Mouse (Mus musculus) midbrain, embryonic 15.5 days (tissue): ENCODE measurements around the gene Mcf2l. TPM values are rescaled to one million over a fixed set of nuclear protein-coding genes. Genes with fewer than 3 reads are reported as not detected.

Experiments used
- ATAC-seq: fragments of 200-750 bp; cut with Nextera tagmentation; replicated peaks from 2 replicates; pipeline ENCODE4 v1.8.0; 2017; ENCODE audit warnings: moderate TSS enrichment
- H3K27ac ChIP-seq: fragments of 300-500 bp; sonication (generic); 2 replicates; pipeline ENCODE4 v1.5.1; 2015; ENCODE audit warnings: mild to moderate bottlenecking, inconsistent platforms
- H3K27me3 ChIP-seq: fragments of 300-500 bp; sonication (generic); replicated peaks from 2 replicates; pipeline ENCODE4 v1.6.1; 2015; ENCODE audit warnings: inconsistent platforms
- H3K36me3 ChIP-seq: fragments of 300-500 bp; sonication (generic); replicated peaks from 2 replicates; pipeline ENCODE4 v1.6.1; 2015; ENCODE audit warnings: inconsistent platforms
- H3K4me1 ChIP-seq: fragments of 300-500 bp; sonication (generic); 2 replicates; pipeline ENCODE4 v1.6.1; 2015; ENCODE audit warnings: inconsistent platforms
- H3K4me2 ChIP-seq: fragments of 300-500 bp; sonication (generic); 2 replicates; pipeline ENCODE4 v1.6.1; 2015; ENCODE audit warnings: inconsistent platforms, mild to moderate bottlenecking, moderate library complexity
- H3K4me3 ChIP-seq: fragments of 300-500 bp; sonication (generic); 2 replicates; pipeline ENCODE4 v1.5.1; 2015; ENCODE audit warnings: mild to moderate bottlenecking, inconsistent platforms
- H3K9ac ChIP-seq: fragments of 300-500 bp; sonication (generic); 2 replicates; pipeline ENCODE4 v1.6.1; 2015; ENCODE audit warnings: mild to moderate bottlenecking, inconsistent platforms
- H3K9me3 ChIP-seq: fragments of 300-500 bp; sonication (generic); 2 replicates; pipeline ENCODE4 v1.6.1; 2016; ENCODE audit warnings: inconsistent platforms
- WGBS: fragments of 180-500 bp; shearing (Covaris S2); methylation state at CpG from one replicate; pipeline ENCODE4 v1.1.7; 2015; ENCODE audit warnings: mixed read lengths; 5-methylcytosine and 5-hydroxymethylcytosine counted together
- polyA plus RNA-seq: library from polyadenylated mRNA; unstranded; fragments of >200 nt; fragmentation: Nextera tagmentation; extraction: Ambion mirVana; gene quantifications from 2 replicates; pipeline ENCODE4 v1.2.1, GENCODE M21; 2015

The Mcf2l gene
- polyA plus RNA-seq, 1 experiment from 2014 or later, result 189 TPM

DNA sequence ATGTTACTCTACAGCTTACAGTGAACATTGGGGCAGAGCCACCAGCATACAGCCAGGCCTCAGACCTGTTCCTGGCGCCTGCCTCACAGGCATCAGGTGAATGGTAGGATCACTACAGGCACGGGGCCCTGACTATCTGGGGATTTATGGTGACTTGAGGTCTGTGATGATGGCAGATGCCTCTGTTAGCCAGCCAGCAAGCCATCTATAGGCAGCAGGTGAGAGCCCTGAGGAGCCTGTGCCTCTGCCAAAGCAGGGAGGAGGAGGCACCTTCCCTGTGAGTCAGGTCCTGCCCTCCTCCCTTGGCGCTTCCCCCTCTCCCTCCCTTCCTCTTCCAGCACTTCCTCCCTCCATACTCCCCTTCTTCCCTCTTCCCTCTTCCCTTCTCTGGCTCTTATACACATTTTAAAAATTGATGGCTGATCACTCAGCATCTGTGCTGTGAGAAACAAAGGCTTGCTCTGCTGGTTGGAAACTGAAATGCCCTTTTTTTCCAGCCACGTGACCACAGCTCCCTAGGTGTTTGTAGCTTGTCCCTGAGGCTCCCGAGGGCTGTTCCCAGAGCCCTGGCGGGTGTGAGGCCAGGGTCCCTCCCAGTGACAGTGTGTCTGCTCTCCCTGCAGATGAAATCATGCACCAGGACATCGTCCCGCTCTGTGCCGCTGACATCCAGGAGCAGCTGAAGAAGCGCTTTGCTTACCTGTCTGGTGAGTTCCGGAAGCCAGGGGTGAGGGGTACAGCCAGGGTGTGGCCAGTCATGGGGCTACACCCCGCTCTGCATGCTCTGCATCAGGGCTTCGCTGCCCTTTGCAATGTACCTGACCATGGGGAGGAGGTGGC, 89.2 kb downstream of the Mcf2l start:
- peaks cover 23% of the 10 kb centered on the region for H3K36me3 ChIP-seq
- WGBS, result 68% methylated on average over 13 of the region's 13 CpGs
- H3K27ac ChIP-seq, result peak overlapping the region; percentile 27; the same call in 1 of the 2 replicates
- no peak overlapping the region for H3K9ac ChIP-seq
- H3K27me3 ChIP-seq, result no peaks in the 10 kb centered on the region
- no peak overlapping the region for H3K4me2 ChIP-seq
- no peaks in the 10 kb centered on the region for H3K9me3 ChIP-seq
- H3K4me1 ChIP-seq, result peaks cover 31% of the 10 kb centered on the region
- ATAC-seq, result 0 out of 2 replicates have a peak, but pooled peaks have one; percentile 11
- H3K4me3 ChIP-seq, result no peak overlapping the region

DNA sequence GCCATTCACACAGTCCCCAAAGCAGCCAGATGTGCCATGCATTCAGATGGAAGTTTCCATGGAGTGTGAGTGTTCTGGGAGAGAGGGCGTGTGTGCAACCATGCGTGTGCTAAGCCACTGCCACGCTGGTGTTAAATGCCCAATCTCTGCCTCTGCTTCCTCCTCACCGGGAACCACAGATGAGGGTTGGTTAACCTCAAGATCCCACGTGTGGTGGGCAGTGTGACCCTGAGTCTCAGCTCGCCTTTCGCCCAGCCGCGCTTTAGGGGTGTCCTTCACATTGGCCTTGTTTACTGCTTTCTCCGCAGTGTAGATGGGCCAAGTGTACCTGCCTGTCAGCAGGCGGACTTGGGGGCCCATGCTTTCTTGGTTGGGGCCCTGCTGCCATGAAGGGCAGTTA, 102.7 kb downstream of the Mcf2l start:
- H3K4me2 ChIP-seq, result no peak overlapping the region
- peaks cover 3% of the 10 kb centered on the region; the same call in 1 of the 2 replicates for H3K4me1 ChIP-seq
- peaks cover 20% of the 10 kb centered on the region for H3K36me3 ChIP-seq
- H3K4me3 ChIP-seq, result no peak overlapping the region
- H3K27ac ChIP-seq, result no peak overlapping the region
- 83% methylated on average over 11 of the region's 11 CpGs for WGBS
- H3K27me3 ChIP-seq, result no peaks in the 10 kb centered on the region
- no peak for ATAC-seq
- no peak overlapping the region for H3K9ac ChIP-seq
- H3K9me3 ChIP-seq, result no peaks in the 10 kb centered on the region

DNA sequence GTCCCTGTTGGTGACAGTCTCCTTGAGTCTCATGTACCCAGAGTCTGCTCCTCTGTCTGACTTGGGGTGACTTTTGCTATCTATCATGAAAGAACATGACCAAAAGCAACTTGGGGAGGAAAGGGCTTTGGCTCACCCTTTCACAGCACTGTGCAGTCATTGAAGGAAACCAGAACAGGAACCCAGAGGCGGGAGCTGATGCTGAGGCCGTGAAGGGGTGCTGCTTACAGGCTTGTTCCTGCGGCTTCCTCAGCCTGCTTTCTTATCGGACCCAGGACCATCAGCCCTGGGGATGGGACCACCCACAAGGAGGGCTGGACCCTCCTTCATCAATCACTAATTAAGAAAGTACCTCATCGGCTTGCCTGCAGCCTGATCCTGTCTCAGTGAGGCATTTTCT, 103.1 kb downstream of the Mcf2l start:
- Histone ChIP-seq H3K27me3 (no peaks in the 10 kb centered on the region), H3K27ac (no peak overlapping the region), H3K4me3 (no peak overlapping the region), H3K4me1 (peaks cover 3% of the 10 kb centered on the region; the same call in 1 of the 2 replicates), H3K36me3 (peaks cover 23% of the 10 kb centered on the region), H3K4me2 (no peak overlapping the region), H3K9me3 (no peaks in the 10 kb centered on the region), H3K9ac (no peak overlapping the region)
- no peak for ATAC-seq
- 72% methylated on average over 5 of the region's 5 CpGs for WGBS

DNA sequence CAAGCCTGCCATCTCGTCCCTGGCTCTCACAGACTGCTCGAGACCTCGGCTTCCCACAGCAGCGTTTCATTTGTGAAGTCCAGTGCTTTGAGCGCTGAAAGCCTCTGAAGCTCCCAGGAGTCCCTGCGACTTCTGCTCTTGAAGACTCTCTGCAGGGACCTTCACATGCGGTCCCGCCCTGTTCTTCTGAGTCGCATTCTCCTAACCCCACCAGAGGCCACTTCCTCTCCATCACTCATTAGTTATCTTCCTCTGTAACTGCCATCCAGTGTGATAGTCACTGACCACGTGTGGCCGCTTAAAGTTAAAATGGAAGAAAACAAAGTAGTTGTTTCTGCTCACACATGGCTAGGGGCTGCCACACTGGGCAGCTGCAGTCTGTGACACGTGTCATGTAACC, 103.7 kb downstream of the Mcf2l start:
- peaks cover 1% of the 10 kb centered on the region; the same call in 1 of the 2 replicates for H3K4me1 ChIP-seq
- H3K27ac ChIP-seq, result no peak overlapping the region
- ATAC-seq, result no peak
- H3K9ac ChIP-seq, result no peak overlapping the region
- H3K9me3 ChIP-seq, result no peaks in the 10 kb centered on the region
- no peaks in the 10 kb centered on the region for H3K27me3 ChIP-seq
- H3K4me3 ChIP-seq, result no peak overlapping the region
- H3K4me2 ChIP-seq, result no peak overlapping the region
- 91% methylated on average over 12 of the region's 12 CpGs for WGBS
- H3K36me3 ChIP-seq, result peaks cover 24% of the 10 kb centered on the region

DNA sequence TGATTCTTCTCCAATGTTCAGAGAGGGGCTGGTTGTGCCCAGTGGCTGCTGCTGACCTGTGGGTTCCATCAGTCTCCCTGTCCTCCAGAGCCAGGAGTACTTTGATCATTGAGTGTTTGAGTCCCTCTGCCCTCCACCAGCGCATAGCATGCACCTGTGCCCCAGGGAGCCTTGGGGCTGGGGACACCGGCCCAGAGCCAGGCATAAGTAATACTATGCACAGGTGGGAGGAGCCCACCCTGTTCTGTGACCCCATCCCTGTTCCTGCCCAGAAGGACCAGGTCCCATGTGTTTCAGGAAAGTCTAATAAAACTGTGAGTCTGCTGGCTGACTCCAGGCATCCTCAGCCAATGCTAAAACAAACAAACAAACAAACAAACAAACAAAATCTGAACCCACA, 104.7 kb downstream of the Mcf2l start:
- Histone ChIP-seq H3K36me3 (peaks cover 24% of the 10 kb centered on the region), H3K27ac (no peak overlapping the region), H3K9me3 (no peaks in the 10 kb centered on the region), H3K4me2 (no peak overlapping the region), H3K4me3 (no peak overlapping the region), H3K4me1 (0 out of 2 replicates have a peak, but pooled peaks cover 3% of the 10 kb centered on the region), H3K9ac (no peak overlapping the region), H3K27me3 (no peaks in the 10 kb centered on the region)
- WGBS, result 67% methylated on average over 2 of the region's 2 CpGs
- peak; percentile 43; the same call in 1 of the 2 replicates for ATAC-seq

DNA sequence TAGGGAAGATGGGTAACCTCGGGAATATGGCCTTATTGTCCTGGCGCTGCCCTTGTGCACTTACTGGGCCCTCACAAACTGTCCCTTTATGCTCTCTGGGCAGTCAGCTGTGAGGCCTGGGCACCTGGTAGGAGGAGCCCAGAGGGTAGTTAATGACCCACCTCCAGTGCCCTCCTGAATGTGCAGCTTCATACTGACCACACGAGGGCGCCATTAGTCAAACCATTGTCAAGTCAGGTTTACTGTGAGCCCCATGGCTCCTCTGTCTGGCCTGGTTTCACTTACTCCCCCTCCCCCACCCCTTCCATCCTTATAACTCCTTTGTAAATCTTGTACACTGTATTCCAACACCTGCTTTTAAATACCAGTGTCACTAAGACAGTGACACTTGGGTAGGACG, 105.1 kb downstream of the Mcf2l start:
- 29% methylated on average over 5 of the region's 5 CpGs for WGBS
- Histone ChIP-seq H3K9me3 (no peaks in the 10 kb centered on the region), H3K4me2 (no peak overlapping the region), H3K4me1 (0 out of 2 replicates have a peak, but pooled peaks cover 3% of the 10 kb centered on the region), H3K27me3 (no peaks in the 10 kb centered on the region), H3K27ac (no peak overlapping the region), H3K36me3 (peaks cover 24% of the 10 kb centered on the region), H3K9ac (no peak overlapping the region), H3K4me3 (no peak overlapping the region)
- ATAC-seq, result 0 out of 2 replicates have a peak, but pooled peaks have one; percentile 26

DNA sequence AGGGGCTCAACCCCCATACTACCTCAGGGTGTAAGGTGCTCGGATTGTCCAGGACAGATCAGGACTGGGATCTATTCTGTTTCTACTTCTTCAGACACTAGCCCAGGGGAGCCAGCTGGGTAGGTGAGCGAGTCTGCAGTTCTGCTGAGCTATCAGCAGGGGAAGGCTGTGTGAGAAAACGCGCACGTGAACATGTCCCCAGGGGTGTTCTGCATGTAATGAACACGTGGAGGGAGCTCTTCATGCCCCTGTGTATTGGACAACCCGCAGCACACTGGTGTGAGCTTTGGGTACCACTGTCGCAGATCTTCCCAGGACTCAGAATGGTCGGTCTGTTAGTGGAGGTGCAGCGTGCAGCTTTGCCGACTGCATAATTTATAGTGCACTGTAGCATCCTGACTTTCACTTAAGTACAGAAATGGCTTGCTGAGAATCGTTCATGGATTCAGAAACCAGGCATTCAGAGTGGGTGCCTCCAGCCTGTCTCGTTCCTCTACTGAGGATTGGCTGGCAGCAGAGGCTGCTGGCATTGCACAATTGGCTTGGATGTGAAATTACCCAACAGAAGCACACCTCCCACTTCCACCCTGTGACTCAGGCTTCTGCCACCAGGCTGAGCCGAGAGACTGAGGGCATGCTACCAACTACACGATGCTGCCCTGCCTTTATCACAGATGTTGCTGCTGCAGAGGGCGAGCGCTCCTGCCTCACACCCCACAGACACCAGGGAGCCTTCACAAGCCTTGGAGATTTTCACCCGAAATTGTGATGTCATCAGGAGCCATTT, 110.3 kb downstream of the Mcf2l start:
- Histone ChIP-seq H3K9ac (no peak overlapping the region), H3K9me3 (no peaks in the 10 kb centered on the region), H3K27me3 (no peaks in the 10 kb centered on the region), H3K4me3 (no peak overlapping the region), H3K4me2 (no peak overlapping the region), H3K36me3 (peaks cover 32% of the 10 kb centered on the region), H3K4me1 (0 out of 2 replicates have a peak, but pooled peaks cover 3% of the 10 kb centered on the region), H3K27ac (no peak overlapping the region; the same call in 1 of the 2 replicates)
- ATAC-seq, result 0 out of 2 replicates have a peak, but pooled peaks have one; percentile 8
- WGBS, result 81% methylated on average over 18 of the region's 18 CpGs

DNA sequence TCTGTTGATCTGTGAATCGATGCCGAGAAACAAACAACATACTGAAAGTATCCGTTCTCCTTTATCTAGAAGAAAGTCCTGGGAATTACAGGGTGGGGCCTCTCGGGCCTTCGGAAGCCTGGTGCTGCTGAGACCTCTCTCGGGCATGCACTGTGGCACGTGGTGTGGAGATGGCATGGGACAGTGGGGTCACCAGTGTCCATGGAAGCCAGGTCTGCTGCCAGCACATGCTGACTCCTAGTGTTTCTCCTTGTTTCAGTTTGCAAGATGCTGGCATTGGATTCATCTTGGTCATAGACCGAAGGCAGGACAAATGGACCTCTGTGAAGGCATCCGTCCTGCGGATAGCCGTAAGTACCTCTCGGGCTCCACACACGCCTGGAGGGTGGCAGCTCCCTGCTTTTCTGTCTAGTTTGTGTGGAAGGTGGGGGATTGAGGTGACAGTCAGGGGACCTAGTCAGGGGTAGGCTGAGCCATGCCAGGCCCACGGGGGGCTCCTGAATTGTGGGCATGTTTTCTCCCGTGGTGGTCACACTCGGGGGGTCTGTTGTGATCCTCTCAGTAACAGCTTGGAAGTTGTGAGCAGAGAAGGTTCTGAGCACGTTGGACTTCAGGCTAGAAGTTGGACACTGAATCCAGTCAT, 111.1 kb downstream of the Mcf2l start:
- Histone ChIP-seq H3K27ac (no peak overlapping the region), H3K27me3 (no peaks in the 10 kb centered on the region), H3K9ac (no peak overlapping the region), H3K9me3 (no peaks in the 10 kb centered on the region), H3K4me2 (no peak overlapping the region), H3K4me1 (0 out of 2 replicates have a peak, but pooled peaks cover 3% of the 10 kb centered on the region), H3K36me3 (peaks cover 37% of the 10 kb centered on the region), H3K4me3 (no peak overlapping the region)
- ATAC-seq, result no peak
- WGBS, result 92% methylated on average over 17 of the region's 17 CpGs

DNA sequence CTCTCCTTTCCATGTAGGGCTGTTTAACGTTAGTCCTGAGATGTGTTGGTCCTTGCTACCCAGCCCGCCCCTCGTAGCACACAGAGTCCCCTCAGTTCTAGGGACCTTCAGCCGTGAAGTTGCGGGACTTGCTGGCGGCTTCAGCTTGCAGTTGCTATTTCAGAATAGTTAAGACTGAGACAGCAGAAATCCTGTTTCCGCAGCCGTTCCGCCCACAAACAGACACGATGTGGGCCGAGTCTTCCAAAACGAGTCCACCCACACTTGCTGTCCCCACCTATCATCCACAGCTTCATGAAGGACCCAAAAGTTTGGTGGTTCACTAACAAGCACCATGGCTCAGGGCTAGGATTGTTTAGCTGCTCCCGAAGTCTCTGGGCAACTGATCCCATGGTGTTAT, 111.7 kb downstream of the Mcf2l start:
- Histone ChIP-seq H3K4me1 (0 out of 2 replicates have a peak, but pooled peaks cover 3% of the 10 kb centered on the region), H3K4me3 (no peak overlapping the region), H3K9me3 (no peaks in the 10 kb centered on the region), H3K27me3 (no peaks in the 10 kb centered on the region), H3K9ac (no peak overlapping the region), H3K36me3 (peaks cover 38% of the 10 kb centered on the region), H3K4me2 (no peak overlapping the region), H3K27ac (no peak overlapping the region)
- 93% methylated on average over 13 of the region's 13 CpGs for WGBS
- ATAC-seq, result no peak

DNA sequence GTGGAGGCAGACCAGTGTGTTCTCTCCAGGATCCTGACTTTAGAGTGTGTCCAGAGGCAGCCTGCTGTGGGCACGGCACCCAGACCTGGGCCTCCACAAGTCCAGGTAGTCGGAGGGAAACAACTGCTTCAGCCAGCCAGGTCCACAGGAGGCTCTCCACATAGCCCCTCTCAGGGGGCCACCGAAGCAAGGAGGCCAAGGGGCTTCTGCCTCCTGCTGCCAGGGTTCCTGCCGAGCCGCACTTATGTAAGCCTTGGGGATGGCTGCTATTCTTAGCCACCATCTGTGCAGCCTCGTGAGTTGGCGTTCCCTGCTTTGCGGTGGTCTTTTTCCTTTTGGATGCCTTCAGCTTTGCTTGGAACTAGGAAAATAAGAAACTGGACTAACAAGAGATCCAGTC, 114.0 kb downstream of the Mcf2l start:
- peaks cover 40% of the 10 kb centered on the region for H3K36me3 ChIP-seq
- no peak overlapping the region for H3K27ac ChIP-seq
- no peaks in the 10 kb centered on the region for H3K9me3 ChIP-seq
- H3K9ac ChIP-seq, result no peak overlapping the region
- H3K27me3 ChIP-seq, result no peaks in the 10 kb centered on the region
- no peak overlapping the region for H3K4me2 ChIP-seq
- no peak overlapping the region for H3K4me3 ChIP-seq
- no peak for ATAC-seq
- 0 out of 2 replicates have a peak, but pooled peaks cover 3% of the 10 kb centered on the region for H3K4me1 ChIP-seq
- WGBS, result 65% methylated on average over 8 of the region's 8 CpGs

DNA sequence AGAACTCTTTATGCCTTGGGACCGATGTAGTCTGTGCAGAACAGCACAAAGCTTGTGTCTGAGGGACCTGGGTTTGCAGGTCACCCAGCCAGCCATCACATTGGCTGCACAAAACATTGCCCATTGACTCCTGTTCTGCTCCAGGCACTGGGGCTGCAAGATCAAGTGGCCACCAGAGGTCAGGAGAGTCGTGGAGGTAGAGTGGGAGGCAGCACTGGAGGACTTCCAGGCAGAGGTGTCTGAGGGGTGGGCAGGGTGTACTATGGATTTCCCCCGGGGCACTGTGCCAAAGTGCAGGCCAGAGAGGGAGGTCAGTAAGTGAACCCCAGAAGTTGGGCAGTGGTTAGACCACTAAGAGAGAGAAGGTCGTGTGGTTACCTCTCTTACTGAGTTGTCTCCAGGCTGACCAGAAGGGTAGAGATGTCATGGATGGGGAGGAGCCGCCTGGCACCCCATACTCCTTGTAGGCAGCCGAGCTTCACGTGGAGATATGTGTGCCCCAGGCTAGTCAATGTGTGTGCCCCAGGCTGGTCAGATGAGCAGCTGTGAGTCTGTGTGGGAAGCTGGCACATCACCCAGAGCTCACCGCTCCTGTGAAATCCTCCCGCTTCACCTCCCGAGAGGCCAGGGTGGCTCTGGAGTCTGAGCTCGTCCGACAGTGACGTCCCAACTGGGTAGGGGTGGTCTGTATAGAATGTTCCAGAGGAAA, 115.3 kb downstream of the Mcf2l start:
- H3K27me3 ChIP-seq, result no peaks in the 10 kb centered on the region
- 81% methylated on average over 13 of the region's 13 CpGs for WGBS
- H3K36me3 ChIP-seq, result peaks cover 40% of the 10 kb centered on the region
- no peaks in the 10 kb centered on the region for H3K9me3 ChIP-seq
- H3K4me2 ChIP-seq, result no peak overlapping the region
- no peak overlapping the region for H3K9ac ChIP-seq
- ATAC-seq, result no peak
- no peak overlapping the region for H3K27ac ChIP-seq
- no peak overlapping the region for H3K4me3 ChIP-seq
- H3K4me1 ChIP-seq, result no peaks in the 10 kb centered on the region
